Mouse (Mus musculus) layer of hippocampus, postnatal 36 days (tissue): ENCODE measurements around the gene Usp33. TPM values are rescaled to one million over a fixed set of nuclear protein-coding genes. Genes with fewer than 3 reads are reported as not detected.

ENCODE experiments used
- DNase-seq, 2 experiments: peaks; one replicate each; pipeline ENCODE4 v3.0.0; 2022
- total RNA-seq, 2 experiments: library from RNA; stranded (reverse); gene quantifications; 2 replicates each; pipeline ENCODE4 v1.2.3; 2021

The Usp33 gene
- total RNA-seq, 2 experiments from 2014 or later = 127 to 132 TPM

DNA sequence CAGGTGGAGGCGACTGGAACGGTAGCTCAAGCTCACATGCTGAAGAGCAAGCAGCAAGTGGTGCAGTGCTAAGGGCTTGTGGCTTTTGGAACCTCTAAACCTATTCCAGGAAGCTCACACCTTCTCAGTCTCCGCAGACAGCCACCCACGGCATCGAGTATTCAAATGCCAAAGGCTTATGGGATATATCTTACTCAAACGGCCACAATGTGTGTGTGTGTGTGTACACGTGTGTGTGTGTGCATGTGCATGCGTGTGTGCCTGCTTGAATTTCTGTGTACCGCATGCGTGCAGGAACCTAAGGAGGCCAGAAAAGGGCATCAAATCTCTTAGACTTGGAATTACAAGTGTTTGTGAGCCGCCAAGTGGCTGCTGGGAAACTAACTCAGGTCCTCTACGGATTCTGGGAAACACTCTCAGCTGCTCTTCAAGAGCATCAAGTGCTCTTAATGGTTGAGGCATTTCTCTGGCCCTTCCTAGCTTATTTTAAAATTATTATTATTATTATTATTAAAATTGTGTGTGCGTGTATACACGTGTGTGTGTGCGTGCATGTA lies 3.2 kb upstream of the Usp33 start:
- DNase-seq = no peak

DNA sequence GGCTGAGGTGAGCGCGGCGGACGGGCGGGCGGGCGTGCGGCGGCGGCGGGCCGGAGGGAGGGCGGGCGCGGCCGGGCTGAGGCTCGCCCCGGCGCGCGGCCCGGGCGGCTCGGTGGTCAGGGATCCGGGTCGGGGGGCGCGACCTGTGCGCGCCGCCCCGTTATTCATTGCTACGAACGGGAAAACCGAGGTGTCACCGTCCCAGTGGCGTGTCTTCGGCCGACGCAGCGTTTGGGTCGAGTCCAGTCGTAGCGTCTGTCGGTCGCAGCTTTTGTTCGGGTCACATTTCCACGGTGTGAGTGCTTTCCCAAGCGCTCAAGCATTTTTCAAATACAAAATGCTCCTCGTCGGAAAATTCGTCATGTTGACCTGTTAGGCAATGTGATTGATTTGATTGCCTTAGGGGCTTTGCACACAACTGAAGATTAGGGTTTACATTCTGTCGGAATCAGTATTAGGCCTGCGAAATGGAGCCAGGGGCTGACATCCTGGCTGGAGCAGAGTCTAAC lies 409 bp downstream of the Usp33 start:
- peak in 1 of 2 experiments; percentile 36 for DNase-seq

DNA sequence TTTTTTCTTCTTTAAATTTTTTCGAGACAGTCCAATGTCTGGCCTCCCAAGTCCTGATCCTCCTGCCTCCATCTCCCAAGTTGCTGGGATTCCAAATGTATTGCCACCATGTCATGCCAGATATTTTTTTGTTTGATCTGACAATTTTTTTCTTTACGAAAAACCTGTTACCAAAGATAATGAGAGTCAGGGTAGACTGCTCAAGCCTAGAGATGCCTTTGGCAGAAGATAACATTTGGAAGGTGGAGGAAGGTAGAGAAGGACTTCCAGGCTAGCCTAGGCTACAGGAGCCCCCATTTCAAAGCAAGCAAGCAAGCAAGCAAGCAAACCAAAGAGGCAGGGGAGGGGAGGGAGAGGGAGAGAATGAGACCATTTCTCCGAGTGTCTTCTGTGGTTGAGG lies 949 bp downstream of the Usp33 start:
- no peak for DNase-seq

DNA sequence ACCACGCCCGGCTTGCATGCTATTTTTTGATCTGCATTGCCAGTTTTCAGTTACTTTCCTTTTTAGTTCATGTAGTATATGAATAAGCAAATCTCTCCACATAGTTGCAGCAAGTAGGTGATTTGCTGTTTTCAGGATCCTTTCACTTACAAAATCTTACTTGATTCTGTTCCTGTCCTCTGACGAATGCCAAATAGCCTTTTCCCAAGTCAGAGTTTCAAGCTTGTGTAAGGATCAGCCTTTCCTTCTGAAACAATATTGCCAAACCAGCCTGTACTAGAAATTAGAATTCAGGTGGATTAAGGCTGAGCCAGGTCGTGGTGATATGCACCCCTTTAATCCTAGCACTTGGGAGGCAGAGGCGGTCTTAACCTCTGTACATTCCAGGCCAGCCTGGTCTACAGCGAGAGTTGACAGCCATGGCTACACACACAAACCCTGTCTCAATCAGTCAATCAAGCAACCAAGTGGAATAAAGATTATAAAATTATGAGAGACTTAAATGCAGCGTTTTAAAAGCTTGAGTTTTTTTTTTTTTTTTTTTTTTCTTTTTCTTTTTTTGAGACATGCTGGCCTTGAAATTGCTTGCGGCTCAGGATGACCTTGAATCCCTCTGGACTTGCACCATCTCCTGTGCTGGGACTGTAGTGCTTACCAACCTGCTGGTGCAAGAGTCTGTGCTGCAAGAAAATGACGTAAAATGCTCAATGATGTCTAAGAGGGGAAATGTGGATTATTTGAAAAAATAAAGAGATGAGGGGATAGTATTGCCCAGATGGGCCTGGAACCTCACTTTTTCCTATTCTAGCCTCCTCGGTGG lies 1.9 kb downstream of the Usp33 start:
- DNase-seq = no peak

DNA sequence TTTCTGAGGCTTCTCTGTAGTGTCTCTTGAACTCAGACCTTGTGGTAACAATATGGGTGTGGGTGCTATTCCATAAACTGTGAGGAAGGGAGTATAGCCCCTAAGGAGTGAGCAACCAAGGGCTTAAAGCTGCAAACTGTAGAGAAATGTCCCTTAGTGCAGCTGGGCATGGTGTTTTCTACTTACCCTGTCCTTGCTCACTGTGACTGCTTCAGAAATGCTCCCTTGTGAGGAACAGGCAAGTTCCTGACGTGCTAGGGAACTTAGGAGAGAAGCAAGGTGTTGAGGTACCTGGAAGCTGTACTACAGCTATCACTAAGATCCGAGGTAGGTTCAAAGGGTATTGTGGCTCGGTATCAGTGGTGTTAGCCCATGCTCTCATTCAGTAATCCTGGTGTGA lies 4.2 kb downstream of the Usp33 start:
- no peak for DNase-seq

DNA sequence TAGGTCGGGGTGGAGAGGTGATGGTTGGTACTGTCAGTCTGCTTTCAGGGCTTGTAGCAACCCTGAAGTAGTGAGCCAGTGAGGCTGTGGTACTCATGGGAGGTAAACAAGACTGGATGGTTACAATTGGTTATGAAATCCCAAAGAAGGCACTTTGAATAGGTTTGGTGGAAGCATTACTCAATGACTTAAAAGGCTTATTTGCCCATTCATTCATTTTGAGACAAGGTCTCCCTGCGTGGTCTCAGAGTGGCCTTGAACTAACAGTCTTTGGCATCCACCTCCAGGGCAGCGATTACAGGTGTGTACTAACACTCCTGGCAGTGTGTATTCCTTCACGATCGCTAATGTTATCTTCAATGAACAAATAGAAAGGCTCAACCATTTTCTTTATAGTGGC lies 4.7 kb downstream of the Usp33 start:
- DNase-seq = no peak

DNA sequence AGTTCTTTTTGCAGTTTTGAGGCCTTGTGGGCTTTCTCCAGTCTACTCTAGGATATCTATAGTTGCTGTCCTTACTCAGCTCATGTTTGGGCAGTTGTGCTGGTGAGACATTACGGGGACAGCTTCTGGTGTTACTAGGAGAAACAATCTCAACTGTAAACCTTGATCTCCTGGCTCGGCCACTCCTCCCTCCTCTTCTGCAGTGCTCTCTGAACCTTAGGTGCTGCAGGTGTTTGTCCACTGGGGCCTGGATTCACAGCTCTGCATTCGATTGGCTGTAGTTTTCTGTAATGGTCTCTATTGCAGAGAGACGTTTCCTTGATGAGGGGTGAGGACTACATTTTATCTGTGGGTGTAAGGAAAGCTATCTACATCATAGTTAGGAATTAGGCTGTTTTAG lies 6.0 kb downstream of the Usp33 start:
- DNase-seq = no peak

DNA sequence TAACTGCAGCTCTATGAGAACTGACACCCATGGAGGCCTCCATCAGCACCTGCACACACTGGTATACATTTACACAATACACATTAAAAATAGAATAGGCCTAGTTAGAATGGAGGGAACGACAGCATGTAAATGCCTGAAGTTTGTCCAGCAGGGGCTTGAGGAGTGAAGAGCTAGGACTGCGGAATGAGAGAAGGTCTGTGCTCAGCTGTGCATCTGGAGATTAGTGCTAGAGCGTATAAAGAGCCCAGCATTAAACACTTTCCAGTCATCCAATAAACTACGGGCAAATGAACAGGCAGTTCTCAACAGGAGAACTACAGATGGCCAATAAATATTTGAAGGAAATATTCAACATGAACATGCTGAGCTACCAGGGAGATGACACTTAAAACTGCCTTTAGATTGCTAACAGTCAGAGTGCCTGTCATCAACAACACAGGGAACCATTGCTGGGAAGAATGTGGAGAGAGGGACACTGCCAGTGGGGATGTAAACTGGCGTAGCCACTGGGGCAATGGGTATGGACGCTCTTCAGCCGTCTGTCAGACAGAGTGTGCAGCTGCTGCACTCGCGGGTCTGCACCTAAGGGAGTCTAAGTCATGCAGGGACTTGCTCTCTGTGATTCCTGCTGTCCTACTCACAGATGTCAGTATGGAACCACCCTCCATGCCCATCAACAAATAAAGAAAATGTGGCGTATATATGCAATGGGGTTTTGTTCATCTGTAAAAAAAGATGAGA lies 7.3 kb downstream of the Usp33 start:
- DNase-seq = no peak

DNA sequence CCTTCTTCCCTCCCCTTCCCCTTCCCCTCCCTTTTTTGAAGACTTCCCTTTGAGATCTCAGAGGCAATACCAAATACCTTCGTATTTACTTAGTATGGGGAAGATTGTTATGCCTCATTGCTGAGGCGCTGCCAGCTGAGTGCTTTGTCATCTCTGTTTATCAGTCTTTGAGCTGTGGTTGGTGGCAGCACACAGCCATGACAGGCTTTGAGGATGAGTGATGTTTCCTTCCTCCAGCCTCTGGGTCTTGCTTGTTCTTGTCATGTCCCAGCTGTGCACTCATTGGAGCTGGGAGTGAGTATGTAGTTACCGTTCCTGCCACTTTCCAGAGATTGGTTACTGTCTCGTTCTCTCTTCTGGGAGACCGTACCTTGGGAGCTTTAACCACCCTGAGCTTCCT lies 9.1 kb downstream of the Usp33 start:
- DNase-seq = no peak

DNA sequence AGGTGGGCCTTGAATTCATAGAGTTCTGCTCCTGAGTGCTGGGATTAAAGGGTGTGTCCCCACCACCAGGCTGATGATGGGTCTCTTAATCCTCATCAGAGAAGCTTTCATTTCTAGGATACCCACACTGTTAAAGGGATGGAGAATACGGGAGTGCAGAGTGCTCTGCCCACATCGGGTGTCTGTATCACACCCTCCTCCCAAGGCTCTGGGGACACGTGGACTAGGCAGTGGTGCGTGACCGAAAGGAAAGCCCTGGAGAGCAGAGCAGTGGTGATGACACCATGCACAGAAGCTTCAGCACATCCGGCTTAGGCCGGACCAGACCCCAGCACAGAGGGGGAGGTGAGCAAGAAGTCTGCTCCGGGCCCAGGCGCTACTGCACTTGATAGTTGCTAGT lies 10.5 kb downstream of the Usp33 start:
- DNase-seq = no peak

DNA sequence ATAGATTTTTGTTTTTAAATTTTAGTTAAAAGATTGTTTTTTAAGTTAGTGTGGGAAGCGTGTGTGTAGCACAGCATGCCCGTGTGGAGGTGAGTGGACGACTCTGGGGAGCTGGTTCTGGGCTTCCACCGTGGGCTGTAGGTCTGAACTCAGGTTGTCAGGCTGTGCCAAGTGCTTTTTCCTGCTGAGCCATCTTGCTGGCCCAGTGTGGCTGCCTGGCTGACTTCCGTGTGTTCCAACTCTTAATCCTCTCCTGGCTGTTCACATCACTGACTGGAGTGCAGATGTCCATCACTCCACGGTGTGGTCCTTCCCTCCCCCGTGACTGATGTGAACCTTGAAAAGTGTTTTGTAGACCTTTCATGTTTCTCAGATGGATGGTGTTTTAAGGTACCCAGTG lies 12.9 kb downstream of the Usp33 start:
- DNase-seq = no peak

DNA sequence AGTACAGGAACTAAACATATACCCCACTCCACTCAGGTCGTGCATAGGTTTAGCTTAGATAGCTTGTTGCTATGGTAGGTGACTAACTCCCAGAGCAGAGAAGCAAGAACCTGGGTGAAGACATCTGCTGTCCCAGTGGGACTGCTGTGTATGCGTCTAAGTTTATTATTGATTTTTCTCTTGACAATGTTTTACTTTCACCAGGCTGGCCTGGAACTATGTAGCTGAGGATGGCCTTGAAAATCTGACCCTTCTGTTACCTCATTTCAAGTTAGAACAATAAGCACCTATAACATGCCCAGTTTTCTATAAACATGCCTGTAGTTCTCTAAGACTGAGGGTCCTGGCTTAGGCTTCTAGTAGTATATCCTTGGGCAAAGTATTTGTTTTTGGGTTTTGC lies 17.9 kb downstream of the Usp33 start:
- DNase-seq = no peak

DNA sequence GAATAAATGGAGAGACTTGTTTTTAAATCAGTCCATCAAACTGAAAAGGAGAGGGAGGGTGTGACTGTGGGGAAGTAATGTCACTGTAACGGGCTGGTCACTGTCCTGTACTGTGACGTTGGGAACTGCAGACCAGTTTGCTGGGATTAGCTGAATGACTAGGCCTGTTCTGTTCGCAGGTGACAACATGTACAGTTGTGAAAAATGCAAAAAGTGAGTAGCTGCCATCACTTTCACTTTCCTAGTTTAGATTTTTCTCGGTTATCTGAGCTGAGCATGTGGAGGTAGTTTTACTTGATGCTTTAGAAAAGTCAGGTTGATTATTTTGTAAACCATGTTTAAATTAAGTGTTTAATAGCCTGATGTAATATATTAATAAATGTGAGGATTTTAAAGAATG lies 29.8 kb downstream of the Usp33 start:
- DNase-seq = no peak

DNA sequence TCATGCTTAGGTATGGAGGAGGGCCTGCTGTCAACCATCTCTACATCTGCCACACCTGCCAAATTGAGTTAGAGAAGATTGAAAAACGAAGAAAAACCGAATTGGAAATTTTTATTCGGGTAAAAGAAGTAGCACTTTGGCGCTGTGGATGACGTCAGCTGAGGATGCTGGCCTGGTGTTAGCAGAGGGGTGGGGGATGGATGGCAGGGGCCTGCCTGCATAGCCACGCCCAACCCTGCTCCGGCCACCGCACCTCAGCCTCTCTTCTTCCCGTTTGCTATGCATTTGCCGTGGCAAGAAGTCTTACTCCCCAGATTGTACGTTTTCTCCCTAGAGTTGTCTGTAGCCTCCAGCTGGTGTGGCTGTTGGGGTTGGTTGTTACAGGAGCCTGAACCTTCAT lies 37.8 kb downstream of the Usp33 start:
- no peak for DNase-seq

DNA sequence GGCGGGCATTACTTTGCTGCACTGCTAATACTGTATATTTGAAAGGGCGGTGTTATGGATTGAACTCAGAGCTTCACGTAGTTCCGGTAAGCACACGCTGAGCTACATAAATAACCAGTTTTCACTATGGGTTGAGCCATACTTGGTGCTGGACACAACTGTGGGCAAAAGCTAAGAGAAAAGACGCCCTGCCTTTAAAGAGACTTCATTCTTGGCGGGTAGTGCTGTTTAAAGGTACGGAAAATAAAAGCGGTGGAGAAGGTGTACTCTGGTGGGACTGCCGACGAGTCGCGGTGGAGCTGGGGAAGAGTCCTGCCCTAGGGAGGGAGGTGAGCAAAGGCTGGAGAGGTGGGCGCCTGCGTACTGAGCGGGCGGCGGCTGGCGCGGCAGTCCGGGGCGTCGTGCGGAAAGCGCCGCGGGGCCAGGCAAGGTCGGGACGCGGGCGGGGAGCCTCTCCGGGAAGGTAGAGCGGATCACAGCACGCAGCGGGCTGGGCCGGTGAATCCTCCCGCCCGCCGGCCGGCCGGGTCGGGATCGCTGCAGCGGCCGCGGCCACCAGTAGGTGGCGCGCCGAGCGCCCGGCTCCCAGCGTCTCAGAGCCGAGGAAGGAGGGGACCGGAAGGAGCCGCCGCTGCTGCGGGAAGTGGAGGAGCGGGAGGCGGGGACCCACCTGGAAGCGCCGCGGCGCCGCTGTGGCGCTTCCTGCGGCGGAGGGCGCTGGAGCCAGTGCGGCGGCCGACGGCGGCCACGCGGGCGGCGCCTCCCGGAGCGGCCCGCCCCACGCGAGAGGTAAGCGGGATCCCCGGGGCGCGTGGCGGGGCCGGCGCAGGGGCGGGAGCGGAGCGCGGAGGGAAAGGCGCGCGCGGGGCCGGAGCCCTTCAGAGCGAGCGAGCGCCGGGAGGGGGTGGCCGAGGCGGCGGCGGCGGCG lies 49.3 kb downstream of the Usp33 start, which contains the start of gene Zzz3:
Gene Zzz3 (plus strand): TSS at position 124 of the 928 bp plus-strand sequence.
- peak; percentile 87 to 88 for DNase-seq

DNA sequence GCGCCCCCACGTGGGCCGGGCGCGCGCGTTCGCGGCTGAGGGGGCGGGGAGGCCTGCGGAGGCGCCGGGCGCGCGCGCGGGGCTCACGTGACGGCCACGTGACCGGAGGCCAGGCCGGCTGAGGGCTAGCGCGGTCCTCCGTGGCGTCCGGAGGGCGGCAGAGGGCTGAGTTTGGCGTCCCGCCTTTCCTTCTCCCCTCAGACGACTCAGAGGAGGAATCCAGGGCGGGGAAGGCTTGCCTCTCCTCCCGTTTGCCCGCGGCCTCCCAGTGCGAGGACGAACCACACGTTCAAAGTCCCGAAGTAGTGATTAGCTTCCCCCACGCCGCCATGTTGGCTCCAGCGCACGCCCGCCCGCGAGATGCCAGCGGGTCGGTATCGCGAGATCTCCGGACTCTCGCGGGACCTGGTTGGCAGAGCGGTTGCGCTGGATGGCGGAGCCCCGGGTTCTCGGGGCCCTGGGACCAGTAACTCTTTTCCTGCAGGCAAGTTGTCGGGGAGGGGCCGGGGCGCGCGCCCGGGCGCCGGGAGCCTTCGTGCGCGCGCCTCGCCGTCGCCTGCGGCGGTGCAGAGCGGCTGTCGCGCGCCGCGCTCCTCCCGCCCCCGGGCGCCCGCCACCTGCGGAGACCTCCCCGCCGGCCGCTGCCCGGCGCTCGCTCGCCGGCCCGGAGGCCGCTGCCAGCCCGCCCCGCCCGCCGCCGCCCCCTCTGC lies 50.2 kb downstream of the Usp33 start:
- DNase-seq = peak; percentile 94 to 97

DNA sequence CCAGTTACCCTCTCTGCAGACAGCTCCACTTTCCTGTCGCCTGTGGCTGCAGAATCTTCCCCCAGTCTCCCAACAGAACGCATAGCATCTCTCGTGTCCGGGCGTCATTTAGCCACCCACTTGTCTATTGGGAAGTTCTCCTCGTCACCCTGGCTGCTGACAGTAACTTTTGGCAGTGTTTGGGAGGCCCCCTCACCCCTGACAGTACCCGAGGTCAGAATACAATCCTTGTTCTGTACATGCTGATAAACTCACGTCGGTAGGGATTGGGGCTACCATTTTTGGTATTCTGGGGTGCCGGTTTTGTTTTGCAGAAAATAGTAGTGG lies 50.7 kb downstream of the Usp33 start:
- DNase-seq = peak in 1 of 2 experiments; percentile 18

DNA sequence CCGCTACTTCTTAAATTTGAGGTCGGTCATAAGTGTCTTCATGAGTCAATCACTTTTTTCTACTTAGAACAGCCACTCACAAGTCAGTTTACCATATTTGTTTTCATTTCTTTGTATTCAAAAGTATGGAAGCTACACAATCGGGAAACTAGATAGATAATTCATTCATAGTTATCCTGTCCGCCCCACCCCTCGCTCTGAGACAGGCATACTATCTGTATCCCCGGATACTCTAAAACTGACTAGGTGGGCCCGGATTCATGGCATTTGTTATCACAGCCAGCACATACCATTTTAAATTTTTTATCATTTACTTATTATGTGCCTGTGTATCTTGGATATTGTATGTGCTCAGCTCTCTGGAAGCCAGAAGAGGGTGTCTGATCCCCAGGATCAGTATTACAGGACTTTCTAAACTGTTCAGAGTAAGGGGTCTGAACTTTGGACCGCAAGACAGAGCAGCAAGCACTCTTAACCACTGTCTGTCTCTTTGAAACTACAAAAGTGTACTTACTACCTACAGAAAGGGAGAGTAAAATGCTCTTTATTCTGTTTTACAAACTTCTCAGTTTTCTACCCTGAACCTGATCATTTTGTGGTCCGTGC lies 51.2 kb downstream of the Usp33 start:
- DNase-seq = no peak

DNA sequence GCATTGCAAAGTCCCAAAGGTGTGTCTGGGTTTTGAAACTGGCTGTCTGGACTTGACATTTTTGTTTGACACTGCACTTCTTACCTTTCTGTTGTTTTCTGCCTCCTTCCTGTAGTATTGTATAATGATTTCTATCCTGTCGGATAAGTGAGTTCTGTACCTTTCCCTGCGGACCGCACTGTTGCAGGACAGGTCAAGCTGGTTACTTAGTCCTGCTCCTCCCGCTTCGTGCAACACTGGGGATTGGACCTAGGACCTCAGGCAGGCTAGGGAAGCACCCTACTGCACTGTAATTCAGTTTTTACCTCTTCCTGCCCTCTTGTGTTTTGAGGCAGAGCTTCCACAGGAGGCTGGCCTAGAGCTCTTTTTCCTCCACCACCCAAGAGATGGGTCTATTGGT lies 54.2 kb downstream of the Usp33 start:
- no peak for DNase-seq

DNA sequence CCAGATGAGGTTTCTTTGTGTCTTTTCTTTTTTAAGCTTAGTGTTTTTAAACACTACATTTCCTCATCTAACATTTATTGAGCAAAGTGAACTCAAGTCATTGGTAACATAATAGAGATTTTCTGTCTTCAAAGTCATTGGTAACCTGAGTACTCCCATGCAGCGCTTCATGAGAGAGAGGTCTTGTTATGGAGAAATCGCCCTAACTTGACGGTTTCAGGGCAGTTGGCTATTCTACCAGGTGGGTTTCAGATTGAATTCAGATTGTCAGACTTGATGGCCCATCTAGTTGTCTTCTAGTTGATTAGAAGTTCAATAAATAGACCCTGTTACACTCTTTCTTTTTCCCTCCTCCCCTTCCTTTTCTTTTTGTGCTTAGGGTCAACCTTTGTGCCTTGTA lies 54.6 kb downstream of the Usp33 start:
- no peak for DNase-seq

DNA sequence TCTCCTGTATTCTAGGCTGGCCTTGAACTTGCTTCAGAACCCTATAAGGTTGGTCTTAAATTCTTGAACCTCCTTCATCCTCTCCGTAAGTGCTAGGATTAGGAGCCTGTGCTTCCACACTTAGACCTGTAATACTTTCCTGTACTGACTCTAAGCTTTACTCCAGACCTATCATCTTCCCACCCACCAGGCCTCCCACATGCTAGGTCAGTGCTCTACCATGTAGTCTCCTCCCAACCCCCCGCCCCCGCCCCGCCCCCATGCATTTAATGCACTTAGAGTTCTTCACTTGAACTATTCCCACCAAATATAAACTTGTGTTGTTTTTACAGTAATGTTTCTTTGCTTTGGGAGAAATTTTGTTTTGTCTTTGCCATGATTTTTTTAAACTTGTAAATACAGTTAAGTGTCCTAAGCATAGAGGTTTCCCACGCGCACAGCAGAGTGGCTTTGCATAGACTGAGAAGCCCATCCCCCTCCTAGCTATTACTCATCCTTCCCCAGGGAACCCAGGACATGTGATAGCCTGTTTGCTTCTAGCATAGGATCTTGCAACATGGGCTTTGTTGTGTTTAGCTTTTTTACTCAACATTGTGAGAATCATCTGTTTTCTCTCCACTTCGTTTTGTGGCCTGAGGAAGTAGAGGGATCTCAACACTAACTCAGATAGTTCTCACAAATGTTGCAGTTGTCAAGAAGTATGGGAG lies 55.8 kb downstream of the Usp33 start:
- DNase-seq = no peak
